Mouse (Mus musculus) ovary, postnatal 36 days (tissue): ENCODE results near the gene Mrgpra3.

Experiments used
- DNase-seq: peaks from one replicate; pipeline ENCODE4 v3.0.0; 2022; ENCODE audit warnings: low spot score, mixed read lengths

The Mrgpra3 gene

DNA sequence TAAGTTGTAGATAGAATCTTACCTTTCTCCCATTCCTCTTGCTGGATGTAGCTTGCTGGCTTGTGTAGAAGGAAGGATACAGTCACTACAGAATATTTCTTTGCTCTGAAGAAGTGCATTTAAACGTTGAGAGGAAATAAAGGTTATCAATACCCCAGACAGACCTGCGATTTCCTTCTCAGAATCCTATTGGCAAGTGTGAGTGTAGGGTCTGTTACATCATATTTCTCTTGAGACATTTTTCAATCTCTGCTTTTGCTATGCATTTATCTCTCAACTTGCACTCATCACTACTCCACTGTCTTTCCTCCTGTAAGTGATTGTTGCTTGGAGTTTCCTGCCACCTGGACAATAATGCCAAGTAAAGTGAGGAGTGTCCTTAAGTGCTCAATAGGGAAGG is at the start of gene Mrgpra3:
TSS of gene Mrgpra3 (minus strand) at position 101 of the 400 bp plus-strand sequence.
- no peak for DNase-seq
